Mouse (Mus musculus): ENCODE data around the gene Ewsr1. TPM values are rescaled to one million over a fixed set of nuclear protein-coding genes. Genes with fewer than 3 reads are reported as not detected.

The Ewsr1 gene
- polyA plus RNA-seq, 1 experiment from 2014 or later = 909 TPM

DNA sequence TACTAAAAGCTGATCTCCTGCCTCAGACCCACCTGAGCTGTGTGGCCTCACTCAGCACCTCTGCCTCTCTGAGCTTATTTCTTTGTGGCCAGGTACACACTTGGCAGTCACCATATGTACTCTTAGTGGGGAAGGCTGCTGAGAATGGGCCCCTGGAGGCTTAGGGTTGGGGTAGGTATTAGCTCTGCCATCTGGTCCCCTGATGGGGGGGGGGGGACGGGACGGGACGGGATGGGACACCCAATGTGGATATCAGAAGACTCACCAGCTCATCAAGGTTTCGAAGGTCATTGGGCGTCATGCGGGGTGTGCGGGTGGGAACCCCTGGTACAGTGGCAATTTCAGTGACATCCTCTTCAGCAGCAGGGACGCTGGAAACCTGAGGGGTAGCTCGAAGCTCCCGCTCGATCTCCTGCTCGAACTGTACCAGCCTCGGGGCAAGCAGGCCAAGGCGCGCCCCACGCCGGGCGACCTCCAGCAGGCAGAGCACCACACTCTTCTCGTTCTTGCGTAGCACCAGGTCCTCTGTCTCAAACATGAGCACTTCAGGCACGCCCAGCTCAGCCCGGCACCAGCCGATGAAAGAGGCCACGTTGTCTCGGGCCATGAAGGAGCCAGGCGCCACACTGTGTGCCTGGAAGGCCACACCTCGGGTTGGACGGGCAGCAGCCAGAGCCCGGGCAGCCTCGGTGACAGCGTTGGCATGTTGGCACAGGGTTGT lies 35.3 kb downstream of the Ewsr1 start:
- Histone ChIP-seq H3K27me3 (peaks cover 61% of the 10 kb centered on the region), H3K4me1 (peaks cover 55% of the 10 kb centered on the region), H3K9ac (peak overlapping the region; percentile 86), H3K4me2 (peak overlapping the region; percentile 95), H3K27ac (no peak overlapping the region), H3K4me3 (peak overlapping the region; percentile 76), H3K36me3 (peaks cover 16% of the 10 kb centered on the region), H3K9me3 (no peaks in the 10 kb centered on the region)
- ATAC-seq (ENCODE audit: insufficient number of reproducible peaks, insufficient read depth, low FRiP score, low TSS enrichment, low read depth) = no peak
- 48% methylated on average over 31 of the region's 31 CpGs for WGBS

GRCm38 (mm10) chr11:5062860-5063505 lies 36.1 kb downstream of the Ewsr1 start:
- Histone ChIP-seq H3K4me2 (peak overlapping the region; percentile 95), H3K4me3 (peak overlapping the region; percentile 42; the same call in 1 of the 2 replicates), H3K27ac (no peak overlapping the region), H3K9ac (no peak overlapping the region), H3K4me1 (peaks cover 60% of the 10 kb centered on the region), H3K27me3 (peaks cover 68% of the 10 kb centered on the region), H3K9me3 (no peaks in the 10 kb centered on the region), H3K36me3 (peaks cover 8% of the 10 kb centered on the region)
- WGBS = 62% methylated on average over 13 of the region's 13 CpGs
- no peak for ATAC-seq (ENCODE audit: insufficient number of reproducible peaks, insufficient read depth, low FRiP score, low TSS enrichment, low read depth)

GRCm38 (mm10) chr11:5062326-5062725 lies 36.7 kb downstream of the Ewsr1 start:
- peak overlapping the region; percentile 42 for H3K4me3 ChIP-seq
- peaks cover 6% of the 10 kb centered on the region; the same call in 1 of the 2 replicates for H3K36me3 ChIP-seq
- H3K9me3 ChIP-seq = no peaks in the 10 kb centered on the region
- H3K27me3 ChIP-seq = peaks cover 75% of the 10 kb centered on the region
- peaks cover 66% of the 10 kb centered on the region for H3K4me1 ChIP-seq
- no peak for ATAC-seq (ENCODE audit: insufficient number of reproducible peaks, insufficient read depth, low FRiP score, low TSS enrichment, low read depth)
- peak overlapping the region; percentile 95 for H3K4me2 ChIP-seq
- H3K27ac ChIP-seq = no peak overlapping the region
- H3K9ac ChIP-seq = peak overlapping the region; percentile 71
- WGBS = 16% methylated on average over 13 of the region's 13 CpGs

DNA sequence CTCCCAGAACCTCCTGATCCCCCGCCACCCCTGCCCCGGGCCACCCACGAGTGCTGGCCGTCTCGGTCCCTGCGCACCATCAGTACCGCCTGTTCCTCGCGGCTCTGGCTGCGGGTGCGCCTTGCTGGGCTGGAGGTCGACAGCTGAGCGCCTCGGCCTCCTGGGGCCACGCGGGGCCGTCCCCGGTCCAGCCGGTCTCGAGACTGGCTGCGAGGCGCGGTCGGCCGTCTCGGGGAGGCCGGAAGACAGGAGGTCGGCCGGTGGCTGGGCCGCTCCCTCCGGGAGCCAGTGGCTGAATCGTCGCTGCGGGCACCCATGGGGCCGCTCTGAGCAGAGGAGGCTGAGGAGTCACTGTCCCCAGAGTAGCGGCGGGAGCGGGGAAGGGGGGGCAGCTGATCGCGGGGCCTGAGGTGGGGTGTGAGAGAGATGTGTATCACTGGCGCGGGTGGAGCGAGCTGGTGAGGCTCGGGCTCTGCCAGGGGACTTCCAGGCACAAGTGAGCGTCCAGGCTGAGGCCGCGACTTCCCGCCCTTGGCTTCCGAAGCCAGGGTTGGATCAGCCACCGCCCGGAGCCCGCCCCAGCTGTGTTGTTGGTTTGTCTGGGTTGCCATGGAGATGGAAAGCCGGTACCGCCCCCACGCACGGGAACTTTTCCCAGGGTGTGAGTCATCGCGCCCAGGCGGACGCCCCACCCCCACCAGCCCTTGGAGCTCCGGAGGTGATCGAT lies 37.5 kb downstream of the Ewsr1 start:
- Histone ChIP-seq H3K4me1 (peaks cover 67% of the 10 kb centered on the region), H3K27ac (no peak overlapping the region), H3K9me3 (no peaks in the 10 kb centered on the region), H3K36me3 (peaks cover 6% of the 10 kb centered on the region; the same call in 1 of the 2 replicates), H3K4me3 (peak overlapping the region; percentile 42), H3K4me2 (peak overlapping the region; percentile 95), H3K9ac (peak overlapping the region; percentile 71), H3K27me3 (peaks cover 82% of the 10 kb centered on the region)
- peak; percentile 9; the same call in 1 of the 2 replicates for ATAC-seq (ENCODE audit: insufficient number of reproducible peaks, insufficient read depth, low FRiP score, low TSS enrichment, low read depth)
- WGBS = 2% methylated on average over 62 of the region's 62 CpGs

DNA sequence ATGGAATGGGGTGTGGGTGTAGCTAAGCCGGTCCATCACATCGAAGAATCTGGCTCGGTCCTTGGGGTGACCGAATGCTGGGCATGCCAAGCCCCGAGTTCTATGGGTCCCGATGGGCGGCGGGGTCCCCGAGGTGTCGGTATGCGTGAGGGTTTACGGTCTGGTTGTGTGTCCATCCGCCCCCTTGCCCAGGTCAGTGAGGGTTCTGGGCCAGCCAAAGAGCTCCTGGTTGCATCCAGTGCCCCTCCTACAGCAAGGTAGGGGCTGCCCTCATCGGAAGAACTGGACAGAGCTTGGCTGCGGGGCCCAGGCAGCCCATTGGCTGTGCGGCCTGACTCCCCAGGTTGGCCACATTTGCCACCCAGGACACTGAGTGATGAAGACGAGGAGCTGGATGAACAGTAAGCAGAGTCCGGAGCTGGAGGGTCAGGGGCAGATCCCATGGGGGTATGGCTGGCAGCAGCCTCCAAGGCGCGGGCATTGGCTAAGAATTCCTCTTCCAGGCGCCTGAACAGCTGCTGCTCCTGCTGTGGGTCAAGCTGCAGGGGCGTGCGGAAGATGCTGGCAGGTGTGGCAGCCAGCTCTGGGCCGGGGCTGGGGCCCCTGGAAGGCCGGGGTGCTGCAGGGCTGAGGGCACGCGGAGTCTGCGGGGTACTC lies 38.2 kb downstream of the Ewsr1 start:
- H3K27me3 ChIP-seq = peaks cover 89% of the 10 kb centered on the region
- no peak overlapping the region for H3K27ac ChIP-seq
- WGBS = 54% methylated on average over 28 of the region's 28 CpGs
- H3K9ac ChIP-seq = peak overlapping the region; percentile 71; the same call in 1 of the 2 replicates
- H3K9me3 ChIP-seq = no peaks in the 10 kb centered on the region
- peaks cover 6% of the 10 kb centered on the region; the same call in 1 of the 2 replicates for H3K36me3 ChIP-seq
- peaks cover 69% of the 10 kb centered on the region for H3K4me1 ChIP-seq
- no peak for ATAC-seq (ENCODE audit: insufficient number of reproducible peaks, insufficient read depth, low FRiP score, low TSS enrichment, low read depth)
- peak overlapping the region; percentile 42 for H3K4me3 ChIP-seq
- peak overlapping the region; percentile 95 for H3K4me2 ChIP-seq

DNA sequence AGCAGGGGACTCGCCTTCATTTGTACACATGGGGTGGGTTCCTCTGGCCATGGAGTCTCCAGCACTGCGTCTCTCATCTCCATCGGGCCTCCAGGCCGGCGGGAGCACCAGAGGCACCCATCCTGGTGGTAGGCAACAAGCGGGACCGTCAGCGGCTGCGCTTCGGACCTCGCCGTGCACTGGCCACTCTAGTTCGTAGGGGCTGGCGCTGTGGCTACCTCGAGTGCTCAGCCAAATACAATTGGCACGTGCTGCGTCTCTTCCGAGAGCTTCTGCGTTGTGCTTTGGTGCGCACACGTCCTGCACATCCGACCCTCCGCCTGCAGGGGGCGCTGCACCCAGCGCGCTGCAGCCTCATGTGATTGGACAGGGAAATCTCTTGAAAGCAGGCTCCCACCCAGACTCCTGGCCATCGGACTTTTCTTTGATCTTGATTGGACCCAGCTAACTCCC lies 39.3 kb downstream of the Ewsr1 start:
- Histone ChIP-seq H3K4me1 (peaks cover 66% of the 10 kb centered on the region), H3K4me3 (peak overlapping the region; percentile 14; the same call in 1 of the 2 replicates), H3K9me3 (no peaks in the 10 kb centered on the region), H3K36me3 (peaks cover 6% of the 10 kb centered on the region; the same call in 1 of the 2 replicates), H3K27ac (no peak overlapping the region), H3K4me2 (peak overlapping the region; percentile 20; the same call in 1 of the 2 replicates), H3K27me3 (peaks cover 100% of the 10 kb centered on the region), H3K9ac (no peak overlapping the region)
- ATAC-seq (ENCODE audit: insufficient number of reproducible peaks, insufficient read depth, low FRiP score, low TSS enrichment, low read depth) = no peak
- 10% methylated on average over 27 of the region's 27 CpGs for WGBS

GRCm38 (mm10) chr11:5059230-5059629 lies 39.8 kb downstream of the Ewsr1 start:
- Histone ChIP-seq H3K36me3 (peaks cover 6% of the 10 kb centered on the region; the same call in 1 of the 2 replicates), H3K27me3 (peaks cover 95% of the 10 kb centered on the region), H3K9ac (no peak overlapping the region), H3K9me3 (no peaks in the 10 kb centered on the region), H3K4me1 (peaks cover 61% of the 10 kb centered on the region), H3K4me3 (peak overlapping the region; percentile 14; the same call in 1 of the 2 replicates), H3K4me2 (peak overlapping the region; percentile 20; the same call in 1 of the 2 replicates), H3K27ac (no peak overlapping the region)
- ATAC-seq (ENCODE audit: insufficient number of reproducible peaks, insufficient read depth, low FRiP score, low TSS enrichment, low read depth) = no peak
- 10% methylated on average over 14 of the region's 14 CpGs for WGBS

DNA sequence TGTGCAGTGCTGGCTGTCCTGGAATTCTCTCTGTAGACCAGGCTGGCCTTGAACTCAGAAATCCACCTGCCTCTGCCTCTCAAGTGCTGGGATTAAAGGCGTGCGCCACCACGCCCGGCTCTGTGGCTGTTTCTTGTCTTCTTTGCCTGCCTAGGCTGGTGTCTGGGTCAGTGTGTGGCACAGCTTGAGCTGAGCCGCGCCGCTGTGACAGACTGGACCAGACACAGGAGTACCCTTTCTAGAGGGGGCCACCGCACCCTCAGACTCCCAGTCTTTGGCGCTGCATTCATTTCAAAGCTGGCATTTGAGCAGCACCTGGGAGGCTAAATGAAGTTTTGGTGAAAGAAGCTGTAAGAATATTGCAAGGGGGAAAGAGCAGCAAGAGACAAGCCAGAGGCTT lies 40.3 kb downstream of the Ewsr1 start:
- H3K27me3 ChIP-seq = peaks cover 90% of the 10 kb centered on the region
- peaks cover 57% of the 10 kb centered on the region for H3K4me1 ChIP-seq
- no peaks in the 10 kb centered on the region for H3K9me3 ChIP-seq
- peak overlapping the region; percentile 94; the same call in 1 of the 2 replicates for H3K4me2 ChIP-seq
- no peak overlapping the region for H3K9ac ChIP-seq
- H3K4me3 ChIP-seq = no peak overlapping the region
- H3K36me3 ChIP-seq = peaks cover 6% of the 10 kb centered on the region; the same call in 1 of the 2 replicates
- 30% methylated on average over 9 of the region's 9 CpGs for WGBS
- H3K27ac ChIP-seq = no peak overlapping the region
- ATAC-seq (ENCODE audit: insufficient number of reproducible peaks, insufficient read depth, low FRiP score, low TSS enrichment, low read depth) = no peak

- H3K4me3 ChIP-seq = peak within 1 kb of the TSS; percentile 55
- ATAC-seq (ENCODE audit: insufficient number of reproducible peaks, insufficient read depth, low FRiP score, low TSS enrichment, low read depth) = no peak
- no peak within 1 kb of the TSS for H3K27ac ChIP-seq
- H3K9ac ChIP-seq = peak within 1 kb of the TSS; percentile 75
- H3K36me3 ChIP-seq = peaks cover 6% of the 10 kb centered on the region; the same call in 1 of the 2 replicates
- no peaks in the 10 kb centered on the region for H3K9me3 ChIP-seq
- 2% methylated on average over 77 of the region's 77 CpGs for WGBS
- peaks cover 83% of the 10 kb centered on the region for H3K27me3 ChIP-seq
- H3K4me1 ChIP-seq = peaks cover 49% of the 10 kb centered on the region
- H3K4me2 ChIP-seq = peak within 1 kb of the TSS; percentile 94
Measured at GRCm38 (mm10) chr11:5057856-5058641, 41.0 kb downstream of the Ewsr1 start, which contains the start of gene Rasl10a. Gene Rasl10a, plus strand, starts transcription at chr11:5058128.

DNA sequence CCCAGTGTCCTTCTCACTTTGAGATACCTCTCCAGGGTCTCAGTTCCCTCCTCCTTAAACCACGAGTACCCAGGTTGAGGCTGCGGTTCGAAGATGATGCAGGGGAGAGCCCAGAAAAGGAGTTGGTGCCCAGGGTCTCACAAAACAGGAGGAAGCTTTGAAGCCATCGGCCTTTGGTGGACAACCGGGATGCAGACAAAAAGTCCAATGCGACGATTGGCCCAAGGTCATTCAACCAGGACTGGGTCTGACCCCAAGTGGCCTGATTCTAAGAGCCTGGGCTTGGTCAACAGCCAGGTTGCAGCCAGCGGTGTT lies 41.6 kb downstream of the Ewsr1 start:
- peak overlapping the region; percentile 55 for H3K4me3 ChIP-seq
- peaks cover 45% of the 10 kb centered on the region for H3K4me1 ChIP-seq
- WGBS = 16% methylated on average over 8 of the region's 8 CpGs
- peak overlapping the region; percentile 75 for H3K9ac ChIP-seq
- peak overlapping the region; percentile 94 for H3K4me2 ChIP-seq
- no peak overlapping the region for H3K27ac ChIP-seq
- ATAC-seq (ENCODE audit: insufficient number of reproducible peaks, insufficient read depth, low FRiP score, low TSS enrichment, low read depth) = no peak
- no peaks in the 10 kb centered on the region for H3K9me3 ChIP-seq
- peaks cover 77% of the 10 kb centered on the region for H3K27me3 ChIP-seq
- peaks cover 6% of the 10 kb centered on the region; the same call in 1 of the 2 replicates for H3K36me3 ChIP-seq

Data from embryonic facial prominence, embryonic 13.5 days (tissue).